Mouse (Mus musculus): ENCODE measurements around the gene Pde10a. TPM values are rescaled to one million over a fixed set of nuclear protein-coding genes. Genes with fewer than 3 reads are reported as not detected.

Gene Pde10a
- total RNA-seq, 1 experiment from 2014 or later = 16.1 TPM

- no peak for ATAC-seq (replicated peaks; ENCODE audit: low read depth, poor library complexity, severe bottlenecking)
These were observed 390.5 kb downstream of the Pde10a start for GRCm38 (mm10) chr17:8915693-8916092.

- ATAC-seq (replicated peaks; ENCODE audit: low read depth, poor library complexity, severe bottlenecking) = no peak
These were observed 397.9 kb downstream of the Pde10a start for GRCm38 (mm10) chr17:8923074-8923473.

- ATAC-seq (replicated peaks; ENCODE audit: low read depth, poor library complexity, severe bottlenecking) = no peak
These were observed 398.6 kb downstream of the Pde10a start for GRCm38 (mm10) chr17:8923727-8924126.

GRCm38 (mm10) chr17:8925819-8926383 lies 400.7 kb downstream of the Pde10a start:
- no peak for ATAC-seq (replicated peaks; ENCODE audit: low read depth, poor library complexity, severe bottlenecking)

GRCm38 (mm10) chr17:8928560-8928959 lies 403.4 kb downstream of the Pde10a start:
- no peak for ATAC-seq (replicated peaks; ENCODE audit: low read depth, poor library complexity, severe bottlenecking)

GRCm38 (mm10) chr17:8929636-8930035 lies 404.5 kb downstream of the Pde10a start:
- no peak for ATAC-seq (replicated peaks; ENCODE audit: low read depth, poor library complexity, severe bottlenecking)

GRCm38 (mm10) chr17:8935604-8936003 lies 410.4 kb downstream of the Pde10a start:
- no peak for ATAC-seq (replicated peaks; ENCODE audit: low read depth, poor library complexity, severe bottlenecking)

- ATAC-seq (replicated peaks; ENCODE audit: low read depth, poor library complexity, severe bottlenecking) = peak; percentile 65; the same call in 1 of the 2 replicates
These were observed 411.4 kb downstream of the Pde10a start for GRCm38 (mm10) chr17:8936603-8937002.

- ATAC-seq (replicated peaks; ENCODE audit: low read depth, poor library complexity, severe bottlenecking) = no peak
These were observed 426.4 kb downstream of the Pde10a start for GRCm38 (mm10) chr17:8951588-8951987.

GRCm38 (mm10) chr17:8952951-8953350 lies 427.8 kb downstream of the Pde10a start:
- no peak for ATAC-seq (replicated peaks; ENCODE audit: low read depth, poor library complexity, severe bottlenecking)

- no peak for ATAC-seq (replicated peaks; ENCODE audit: low read depth, poor library complexity, severe bottlenecking)
These were observed 433.0 kb downstream of the Pde10a start for GRCm38 (mm10) chr17:8958125-8958524.

- no peak for ATAC-seq (replicated peaks; ENCODE audit: low read depth, poor library complexity, severe bottlenecking)
These were observed 435.2 kb downstream of the Pde10a start for GRCm38 (mm10) chr17:8960386-8960785.

- ATAC-seq (replicated peaks; ENCODE audit: low read depth, poor library complexity, severe bottlenecking) = no peak
These were observed 435.9 kb downstream of the Pde10a start for GRCm38 (mm10) chr17:8961097-8961496.

- no peak for ATAC-seq (replicated peaks; ENCODE audit: low read depth, poor library complexity, severe bottlenecking)
These were observed 436.5 kb downstream of the Pde10a start for GRCm38 (mm10) chr17:8961644-8962043.

- ATAC-seq (replicated peaks; ENCODE audit: low read depth, poor library complexity, severe bottlenecking) = no peak
These were observed 440.0 kb downstream of the Pde10a start for GRCm38 (mm10) chr17:8965177-8965576.

GRCm38 (mm10) chr17:8972152-8972854 lies 447.1 kb downstream of the Pde10a start:
- ATAC-seq (replicated peaks; ENCODE audit: low read depth, poor library complexity, severe bottlenecking) = no peak

GRCm38 (mm10) chr17:8973331-8973730 lies 448.2 kb downstream of the Pde10a start:
- ATAC-seq (replicated peaks; ENCODE audit: low read depth, poor library complexity, severe bottlenecking) = no peak

GRCm38 (mm10) chr17:8974423-8974822 lies 449.3 kb downstream of the Pde10a start:
- no peak for ATAC-seq (replicated peaks; ENCODE audit: low read depth, poor library complexity, severe bottlenecking)

GRCm38 (mm10) chr17:8974823-8975397 lies 449.7 kb downstream of the Pde10a start:
- ATAC-seq (replicated peaks; ENCODE audit: low read depth, poor library complexity, severe bottlenecking) = no peak

GRCm38 (mm10) chr17:8976745-8977144 lies 451.6 kb downstream of the Pde10a start:
- ATAC-seq (replicated peaks; ENCODE audit: low read depth, poor library complexity, severe bottlenecking) = no peak

GRCm38 (mm10) chr17:8977271-8977670 lies 452.1 kb downstream of the Pde10a start:
- ATAC-seq (replicated peaks; ENCODE audit: low read depth, poor library complexity, severe bottlenecking) = no peak

Data from common myeloid progenitor, adult 5-6 weeks (primary cell).